Mouse (Mus musculus): ENCODE results near the gene Cfap70. TPM values are rescaled to one million over a fixed set of nuclear protein-coding genes. Genes with fewer than 3 reads are reported as not detected.

The Cfap70 gene
- polyA plus RNA-seq, 1 experiment from 2014 or later = 1.7 TPM

DNA sequence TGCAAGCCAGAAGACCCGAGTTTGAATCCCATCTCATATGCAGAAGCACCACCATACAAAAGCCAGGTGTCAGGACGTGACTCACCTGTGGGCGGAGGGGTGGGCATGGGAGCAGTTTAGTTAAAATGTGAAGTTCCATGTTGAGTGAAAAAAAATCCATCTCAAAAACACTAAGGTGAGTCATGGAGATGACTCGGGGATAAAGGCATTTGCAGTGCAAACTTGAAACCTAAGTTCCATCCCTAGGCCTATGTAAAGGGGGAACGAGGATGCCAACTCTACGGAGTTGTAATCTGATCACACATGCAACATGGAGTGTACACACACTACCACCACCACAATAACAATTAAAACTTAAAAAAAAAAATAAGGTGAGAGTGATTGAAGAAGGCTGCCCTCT lies 29.0 kb downstream of the Cfap70 start:
- Histone ChIP-seq H3K36me3 (no peaks in the 10 kb centered on the region), H3K27ac (no peak overlapping the region), H3K4me3 (no peak overlapping the region), H3K4me2 (no peak overlapping the region), H3K4me1 (no peaks in the 10 kb centered on the region), H3K9me3 (no peaks in the 10 kb centered on the region), H3K9ac (no peak overlapping the region), H3K27me3 (no peaks in the 10 kb centered on the region)
- WGBS = 80% methylated on average over 6 of the region's 6 CpGs
- ATAC-seq (ENCODE audit: borderline replicate concordance, extremely low read depth, low FRiP score, low TSS enrichment) = no peak

DNA sequence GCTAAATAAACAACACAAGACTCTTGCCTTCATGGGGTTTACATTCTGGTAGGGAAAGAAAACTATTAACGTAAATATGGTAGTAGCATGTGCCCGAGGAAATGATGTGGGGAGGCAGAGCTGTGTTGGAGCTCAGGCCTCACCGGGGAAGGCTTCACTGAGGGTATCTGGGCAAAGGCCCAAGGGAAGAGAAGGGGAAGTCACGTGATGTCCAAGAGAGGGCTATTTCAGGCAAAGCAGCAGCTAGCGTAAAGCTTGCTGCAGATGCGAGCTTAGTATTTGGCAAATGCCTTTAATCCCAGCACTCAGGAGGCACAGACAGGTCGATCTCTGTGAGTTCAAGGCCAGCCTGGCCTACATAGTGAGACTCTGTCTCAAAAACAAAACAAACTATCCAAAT lies 29.8 kb downstream of the Cfap70 start:
- no peak for ATAC-seq (ENCODE audit: borderline replicate concordance, extremely low read depth, low FRiP score, low TSS enrichment)
- H3K4me2 ChIP-seq = no peak overlapping the region
- H3K4me1 ChIP-seq = no peaks in the 10 kb centered on the region
- H3K9me3 ChIP-seq = no peaks in the 10 kb centered on the region
- no peaks in the 10 kb centered on the region for H3K27me3 ChIP-seq
- whole genome bisulfite sequencing = 62% methylated on average over 7 of the region's 7 CpGs
- no peaks in the 10 kb centered on the region for H3K36me3 ChIP-seq
- no peak overlapping the region for H3K9ac ChIP-seq
- H3K27ac ChIP-seq = no peak overlapping the region
- H3K4me3 ChIP-seq = no peak overlapping the region

DNA sequence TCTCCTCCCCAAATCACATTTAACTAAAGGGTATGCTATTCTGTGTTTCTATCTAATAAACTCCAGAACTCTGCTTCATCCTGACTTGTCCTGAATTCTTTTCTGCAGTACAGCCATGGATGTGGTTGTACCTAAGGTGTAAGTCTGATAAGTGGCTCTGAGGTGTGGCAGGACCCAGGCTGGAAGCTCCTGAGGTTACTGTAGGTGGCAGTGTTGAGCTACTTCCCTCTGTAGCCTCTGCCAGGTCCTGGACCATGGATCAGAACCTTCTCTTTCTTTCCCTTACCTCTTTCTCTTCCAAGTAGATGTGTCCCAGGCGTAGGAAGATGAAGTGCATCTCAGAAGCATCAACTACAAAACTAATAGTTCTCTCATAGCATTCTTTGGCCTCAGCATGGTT lies 52.0 kb downstream of the Cfap70 start:
- no peak overlapping the region for H3K27ac ChIP-seq
- H3K36me3 ChIP-seq = no peaks in the 10 kb centered on the region
- H3K9ac ChIP-seq = no peak overlapping the region
- no peaks in the 10 kb centered on the region for H3K9me3 ChIP-seq
- H3K4me3 ChIP-seq = no peak overlapping the region
- 57% methylated on average over 1 of the region's 1 CpGs for WGBS
- H3K4me1 ChIP-seq = no peaks in the 10 kb centered on the region
- H3K27me3 ChIP-seq = no peaks in the 10 kb centered on the region
- H3K4me2 ChIP-seq = no peak overlapping the region
- no peak for ATAC-seq (ENCODE audit: borderline replicate concordance, extremely low read depth, low FRiP score, low TSS enrichment)

DNA sequence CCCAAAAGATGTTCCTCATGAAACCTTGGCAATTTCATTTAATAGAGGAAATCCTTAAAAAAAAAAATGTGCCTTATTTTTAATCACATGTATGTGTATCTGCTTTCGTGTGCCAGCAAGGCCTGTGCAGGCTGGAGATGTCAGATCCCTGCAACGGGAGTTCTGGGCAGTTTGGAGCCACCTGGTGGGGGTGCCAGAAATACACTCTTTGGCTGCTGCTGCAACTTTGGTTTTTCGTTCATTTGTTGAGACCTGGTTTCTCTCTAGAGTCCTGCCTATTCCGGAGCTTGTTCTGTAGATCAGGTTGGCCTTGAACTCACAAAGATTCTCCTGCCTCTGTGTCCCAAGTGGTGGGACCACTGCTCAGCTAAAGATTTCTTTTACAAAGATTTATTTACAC lies 53.2 kb downstream of the Cfap70 start:
- Histone ChIP-seq H3K27ac (no peak overlapping the region), H3K27me3 (no peaks in the 10 kb centered on the region), H3K9me3 (no peaks in the 10 kb centered on the region), H3K4me2 (no peak overlapping the region), H3K4me3 (no peak overlapping the region), H3K9ac (no peak overlapping the region), H3K36me3 (no peaks in the 10 kb centered on the region), H3K4me1 (peaks cover 4% of the 10 kb centered on the region)
- no peak for ATAC-seq (ENCODE audit: borderline replicate concordance, extremely low read depth, low FRiP score, low TSS enrichment)
- 35% methylated on average over 4 of the region's 4 CpGs for WGBS

GRCm38 (mm10) chr14:20397220-20397619 lies 54.8 kb downstream of the Cfap70 start:
- H3K4me1 ChIP-seq = peaks cover 7% of the 10 kb centered on the region
- H3K9me3 ChIP-seq = no peaks in the 10 kb centered on the region
- ATAC-seq (ENCODE audit: borderline replicate concordance, extremely low read depth, low FRiP score, low TSS enrichment) = no peak
- H3K27ac ChIP-seq = no peak overlapping the region
- no peak overlapping the region for H3K4me3 ChIP-seq
- no peak overlapping the region for H3K4me2 ChIP-seq
- no peaks in the 10 kb centered on the region for H3K27me3 ChIP-seq
- 74% methylated on average over 9 of the region's 9 CpGs for WGBS
- H3K36me3 ChIP-seq = no peaks in the 10 kb centered on the region
- no peak overlapping the region for H3K9ac ChIP-seq

GRCm38 (mm10) chr14:20393205-20393913 lies 58.7 kb downstream of the Cfap70 start, which contains the start of gene Mrps16:
Gene Mrps16, minus strand, starts transcription at chr14:20393634.
- peak within 1 kb of the TSS; percentile 91 for H3K9ac ChIP-seq
- WGBS = under 1% methylated on average over 58 of the region's 68 CpGs
- H3K27me3 ChIP-seq = no peaks in the 10 kb centered on the region
- ATAC-seq (ENCODE audit: borderline replicate concordance, extremely low read depth, low FRiP score, low TSS enrichment) = peak; percentile 94
- H3K9me3 ChIP-seq = no peaks in the 10 kb centered on the region
- H3K4me2 ChIP-seq = peak within 1 kb of the TSS; percentile 64
- H3K27ac ChIP-seq = peak within 1 kb of the TSS; percentile 84
- peaks cover 13% of the 10 kb centered on the region for H3K4me1 ChIP-seq
- H3K36me3 ChIP-seq = peaks cover 16% of the 10 kb centered on the region; the same call in 1 of the 2 replicates
- H3K4me3 ChIP-seq = peak within 1 kb of the TSS; percentile 75

GRCm38 (mm10) chr14:20392326-20392725 lies 59.7 kb downstream of the Cfap70 start:
- Histone ChIP-seq H3K4me1 (peaks cover 21% of the 10 kb centered on the region), H3K27ac (no peak overlapping the region), H3K9me3 (no peaks in the 10 kb centered on the region), H3K27me3 (no peaks in the 10 kb centered on the region), H3K36me3 (peaks cover 16% of the 10 kb centered on the region; the same call in 1 of the 2 replicates), H3K4me3 (peak overlapping the region; percentile 75; the same call in 1 of the 2 replicates), H3K9ac (no peak overlapping the region), H3K4me2 (peak overlapping the region; percentile 64)
- 78% methylated on average over 4 of the region's 4 CpGs for whole genome bisulfite sequencing
- no peak for ATAC-seq (ENCODE audit: borderline replicate concordance, extremely low read depth, low FRiP score, low TSS enrichment)

GRCm38 (mm10) chr14:20389446-20390079 lies 62.5 kb downstream of the Cfap70 start:
- Histone ChIP-seq H3K4me2 (peak overlapping the region; percentile 74), H3K27me3 (no peaks in the 10 kb centered on the region), H3K4me1 (peaks cover 38% of the 10 kb centered on the region), H3K9ac (peak overlapping the region; percentile 59), H3K36me3 (peaks cover 26% of the 10 kb centered on the region; the same call in 1 of the 2 replicates), H3K9me3 (no peaks in the 10 kb centered on the region), H3K4me3 (peak overlapping the region; percentile 87), H3K27ac (no peak overlapping the region; the same call in 1 of the 2 replicates)
- no peak for ATAC-seq (ENCODE audit: borderline replicate concordance, extremely low read depth, low FRiP score, low TSS enrichment)
- WGBS = 86% methylated on average over 8 of the region's 8 CpGs

DNA sequence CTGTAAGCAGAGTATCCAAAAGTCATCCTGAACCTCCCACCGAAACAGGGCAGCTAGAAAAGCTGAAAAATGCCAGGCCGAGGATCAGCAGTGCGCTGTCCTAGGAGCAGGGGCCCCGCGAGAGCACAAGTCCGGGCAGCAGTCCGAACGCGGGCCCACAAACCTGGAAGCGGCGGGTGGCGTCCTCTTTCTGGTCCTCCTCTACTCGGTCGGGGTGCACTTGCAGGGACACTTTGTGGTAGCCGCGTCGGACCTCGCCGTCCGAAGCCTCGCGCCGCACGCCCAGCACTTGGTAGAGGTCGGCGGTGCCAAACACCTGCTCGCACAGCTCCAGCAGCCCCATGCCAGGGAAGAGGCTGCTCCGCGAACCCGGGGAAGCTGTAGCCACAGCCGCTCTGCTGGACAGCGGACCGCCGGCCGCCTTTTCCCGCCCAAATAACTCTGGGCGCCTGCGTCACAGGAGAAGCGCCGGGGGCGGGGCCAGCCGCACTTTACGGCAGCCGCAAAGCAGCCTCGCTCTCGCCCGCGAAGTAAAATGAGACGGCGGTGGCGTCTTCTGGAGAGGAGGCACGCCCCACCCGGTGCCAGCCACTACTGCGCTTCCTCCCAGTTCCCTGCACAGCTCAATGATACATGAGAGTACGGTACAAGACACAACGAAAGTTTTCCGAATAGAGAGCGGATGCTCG lies 63.4 kb downstream of the Cfap70 start, which contains the start of gene Dnajc9:
Dnajc9 (minus strand) TSS at position 470 of the 689 bp plus-strand sequence.
- H3K4me2 ChIP-seq = peak within 1 kb of the TSS; percentile 74
- peak within 1 kb of the TSS; percentile 89 for H3K27ac ChIP-seq
- peak within 1 kb of the TSS; percentile 78 for H3K9ac ChIP-seq
- WGBS = under 1% methylated on average over 59 of the region's 59 CpGs
- H3K9me3 ChIP-seq = no peaks in the 10 kb centered on the region
- H3K4me1 ChIP-seq = peaks cover 34% of the 10 kb centered on the region
- H3K27me3 ChIP-seq = no peaks in the 10 kb centered on the region
- peaks cover 32% of the 10 kb centered on the region; the same call in 1 of the 2 replicates for H3K36me3 ChIP-seq
- ATAC-seq (ENCODE audit: borderline replicate concordance, extremely low read depth, low FRiP score, low TSS enrichment) = peak; percentile 73
- peak within 1 kb of the TSS; percentile 87 for H3K4me3 ChIP-seq

- ATAC-seq (ENCODE audit: borderline replicate concordance, extremely low read depth, low FRiP score, low TSS enrichment) = no peak
- Histone ChIP-seq H3K36me3 (peaks cover 37% of the 10 kb centered on the region; the same call in 1 of the 2 replicates), H3K27me3 (no peaks in the 10 kb centered on the region), H3K4me3 (no peak overlapping the region), H3K4me1 (peaks cover 15% of the 10 kb centered on the region), H3K9ac (no peak overlapping the region), H3K4me2 (no peak overlapping the region), H3K27ac (0 out of 2 replicates have a peak overlapping the region, but pooled peaks have one; percentile 1), H3K9me3 (no peaks in the 10 kb centered on the region)
- 85% methylated on average over 9 of the region's 9 CpGs for WGBS
Measured at GRCm38 (mm10) chr14:20379753-20380430, 72.1 kb downstream of the Cfap70 start.

DNA sequence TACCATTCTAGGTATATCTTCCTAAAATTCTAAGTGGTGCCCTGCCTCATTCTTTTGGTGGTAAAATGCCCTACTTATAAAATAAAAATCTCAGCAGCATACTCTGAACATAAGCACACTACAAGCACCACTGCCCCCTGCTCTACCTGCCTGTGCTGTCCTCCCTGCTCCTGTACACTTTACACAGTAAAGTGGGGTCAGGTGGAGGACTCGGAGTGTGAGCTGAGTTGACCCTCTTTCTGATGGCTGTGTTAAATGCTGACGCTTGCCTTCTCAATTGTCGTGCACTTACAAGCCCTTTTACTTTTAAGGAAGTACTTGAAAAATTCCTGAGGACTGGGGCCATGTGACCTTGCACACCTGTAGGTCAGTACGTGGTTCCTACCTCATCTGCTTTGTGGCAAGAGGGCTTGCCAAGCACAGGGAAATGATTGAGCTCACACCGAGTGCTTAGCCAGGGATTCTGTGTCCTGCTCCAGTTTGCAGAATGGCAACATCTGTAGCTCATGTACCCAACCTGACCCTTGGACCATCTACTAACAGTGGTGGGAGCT lies 72.9 kb downstream of the Cfap70 start:
- no peaks in the 10 kb centered on the region for H3K27me3 ChIP-seq
- H3K27ac ChIP-seq = peak overlapping the region; percentile 1; the same call in 1 of the 2 replicates
- H3K4me3 ChIP-seq = no peak overlapping the region
- H3K9ac ChIP-seq = no peak overlapping the region
- ATAC-seq (ENCODE audit: borderline replicate concordance, extremely low read depth, low FRiP score, low TSS enrichment) = peak; percentile 42; the same call in 1 of the 2 replicates
- WGBS = 56% methylated on average over 5 of the region's 5 CpGs
- no peaks in the 10 kb centered on the region for H3K9me3 ChIP-seq
- H3K36me3 ChIP-seq = peaks cover 37% of the 10 kb centered on the region; the same call in 1 of the 2 replicates
- no peak overlapping the region for H3K4me2 ChIP-seq
- H3K4me1 ChIP-seq = peaks cover 15% of the 10 kb centered on the region

Measured in lung, embryonic 15.5 days (tissue).